Mouse (Mus musculus) ES-E14 (cell line): Measurements from ENCODE around the gene Lipt1.

Experiments
- MAFK ChIP-seq: IDR thresholded peaks from 2 replicates; pipeline ENCODE4 v1.6.1; 2014; ENCODE audit warnings: mild to moderate bottlenecking, low read depth, low read length, inconsistent platforms; ENCODE audit not compliant: insufficient read depth
- ZC3H11A ChIP-seq: IDR thresholded peaks from 2 replicates; pipeline ENCODE4 v1.6.1; 2012; ENCODE audit warnings: low read depth, mild to moderate bottlenecking, inconsistent platforms, low read length, borderline replicate concordance

DNA sequence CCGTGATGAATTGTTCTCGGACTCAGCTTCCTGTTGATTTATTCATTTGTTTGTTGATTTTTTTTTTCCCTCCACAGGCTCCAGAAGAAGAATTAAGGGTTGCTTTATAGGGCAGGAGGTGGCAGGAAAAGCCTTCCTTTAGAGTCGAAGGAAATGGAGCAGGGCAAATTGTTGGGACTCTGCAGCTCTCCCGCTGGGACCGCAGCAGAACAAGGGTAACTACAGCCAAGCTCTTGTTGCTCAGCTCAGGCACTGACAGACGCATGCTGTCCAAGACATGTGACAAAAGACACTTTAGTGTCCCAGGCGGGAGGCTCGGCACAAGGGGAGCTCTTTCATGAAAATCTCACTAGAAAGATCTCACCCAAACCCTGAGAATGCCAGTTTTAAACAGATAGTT lies 51.0 kb downstream of the Lipt1 start:
- no peak for TF ChIP-seq ZC3H11A
- TF ChIP-seq MAFK, result no peak
